Mouse (Mus musculus): ENCODE results near the gene Fzr1.

DNA sequence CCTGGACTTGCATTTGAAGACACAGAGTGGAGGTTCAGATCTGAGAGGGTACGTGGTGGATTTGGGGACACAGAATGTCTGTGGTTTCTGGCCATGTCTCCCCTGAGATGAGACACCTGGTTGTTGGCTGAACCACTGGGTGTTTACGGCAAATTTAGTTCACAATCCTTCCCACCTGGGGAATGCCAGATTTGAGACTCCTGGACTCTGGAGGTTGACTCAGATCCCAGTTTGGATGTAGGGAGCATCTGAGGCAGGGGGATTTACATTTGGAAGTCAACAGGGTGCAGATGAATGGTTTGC lies 1.0 kb downstream of the Fzr1 start:
- no peak for TF ChIP-seq GABPA (IDR thresholded peaks at IDR 0.05; ENCODE audit: insufficient replicate concordance, low read depth, low read length)
- no peak for TF ChIP-seq MXI1 (IDR thresholded peaks at IDR 0.05; ENCODE audit: low read depth, low read length)
- TF ChIP-seq CTCF (conservative IDR thresholded peaks at IDR 0.05 in 1 of 2, IDR thresholded peaks at IDR 0.05 in 1 of 2; ENCODE audit: low read depth in 2 of 2, low read length in 2 of 2) = no peak
- TF ChIP-seq USF2 (conservative IDR thresholded peaks at IDR 0.05; ENCODE audit: low read depth, low read length) = no peak
- TF ChIP-seq TBP (conservative IDR thresholded peaks at IDR 0.05; ENCODE audit: low read depth, low read length) = no peak
- TF ChIP-seq POLR2AphosphoS2 (IDR thresholded peaks at IDR 0.05; ENCODE audit: low read depth, low read length) = no peak
- no peak for TF ChIP-seq EP300 (IDR thresholded peaks at IDR 0.05; ENCODE audit: low read length)
- TF ChIP-seq JUND (conservative IDR thresholded peaks at IDR 0.05; ENCODE audit: low read depth, low read length) = no peak
- TF ChIP-seq E2F4 (IDR thresholded peaks at IDR 0.05; ENCODE audit: insufficient replicate concordance, low read depth, low read length) = no peak
- TF ChIP-seq POLR2A (IDR thresholded peaks at IDR 0.05; ENCODE audit: low read depth, low read length) = no peak
- TF ChIP-seq MYC (IDR thresholded peaks at IDR 0.05; ENCODE audit: low read depth, low read length) = no peak
- TF ChIP-seq ZC3H11A (IDR thresholded peaks at IDR 0.05; ENCODE audit: low read depth, low read length) = no peak
